Mouse (Mus musculus): ENCODE results near the gene Trpm8. TPM values are rescaled to one million over a fixed set of nuclear protein-coding genes. Genes with fewer than 3 reads are reported as not detected.
A peak's percentile ranks its signal among the peaks of the same experiment; 100 is the strongest.

Trpm8 gene
- not detected in 2 replicates for polyA plus RNA-seq (2016; fragmentation: Nextera tagmentation; extraction: Ambion mirVana)

DNA sequence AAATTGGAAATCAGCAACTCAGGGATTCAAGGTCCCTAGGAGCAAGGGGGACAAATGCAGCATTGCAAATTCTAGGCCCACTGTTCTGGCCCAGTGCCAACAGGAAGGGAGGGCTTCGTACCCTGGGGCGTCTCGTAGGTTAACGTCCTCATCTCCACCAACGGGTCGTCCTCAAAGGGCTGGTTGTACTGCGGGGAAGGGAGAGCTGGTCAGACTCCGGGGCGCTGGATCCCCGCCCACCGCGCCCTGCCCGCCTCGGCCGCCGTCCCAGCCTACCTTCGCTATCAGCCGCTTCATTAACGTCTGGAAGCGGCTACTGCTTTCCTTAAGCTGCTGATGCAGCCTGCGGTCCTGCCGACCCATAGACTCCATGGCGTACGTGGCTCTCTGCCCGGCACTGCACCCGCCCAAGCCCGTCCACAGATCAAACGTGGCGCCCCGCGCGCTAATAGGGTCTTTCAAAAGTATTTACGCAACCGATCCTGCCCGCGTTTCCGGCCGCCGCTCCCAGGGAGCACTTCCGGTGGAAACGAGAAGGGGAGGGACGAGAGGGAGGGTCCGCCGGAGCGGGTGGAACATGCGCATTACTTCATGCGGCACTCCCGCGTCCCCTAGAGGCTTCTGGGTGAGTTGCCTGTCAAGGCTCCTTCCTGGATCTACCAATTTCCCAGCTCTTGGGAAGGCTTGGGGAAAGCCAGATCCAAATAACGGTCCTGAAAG is at the start of gene Trpm8, which contains the start of gene Hjurp:
Gene Trpm8, plus strand, starts transcription at position 564 of the 720 bp plus-strand sequence.
Gene Hjurp, minus strand, starts transcription at position 536 of the 720 bp plus-strand sequence.
- WGBS = 1% methylated on average over 50 of the region's 50 CpGs
- Histone ChIP-seq H3K4me1 (peaks cover 16% of the 10 kb centered on the region), H3K4me2 (replicated peaks) (peak within 1 kb of the TSS; percentile 53), H3K27ac (replicated peaks) (peak within 1 kb of the TSS; percentile 68), H3K36me3 (peaks cover 27% of the 10 kb centered on the region), H3K9ac (replicated peaks) (peak within 1 kb of the TSS; percentile 72), H3K27me3 (no peaks in the 10 kb centered on the region), H3K4me3 (peak within 1 kb of the TSS; percentile 49), H3K9me3 (peaks cover 9% of the 10 kb centered on the region)
- ATAC-seq (ENCODE audit: low FRiP score, low read depth) = peak; percentile 96

DNA sequence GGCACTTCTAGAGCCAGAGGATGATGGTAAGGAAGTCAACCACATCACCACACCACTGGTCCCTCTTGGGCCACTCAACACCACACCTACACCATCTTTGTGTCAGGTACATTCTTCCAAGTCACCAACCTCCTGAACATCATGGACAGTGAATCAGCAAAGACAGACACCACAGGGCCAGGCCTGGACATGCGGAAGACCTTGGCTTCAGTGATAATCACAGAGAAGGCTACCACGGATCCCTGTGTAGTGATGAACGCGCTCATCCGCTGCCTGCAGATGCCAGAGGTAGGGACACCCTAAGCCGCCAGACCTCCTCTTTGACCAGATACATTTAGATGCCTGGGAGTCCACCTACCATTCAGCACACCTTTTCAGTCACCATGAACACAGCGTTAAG is 49.3 kb upstream of the Trpm8 start:
- peaks cover 79% of the 10 kb centered on the region for H3K9me3 ChIP-seq
- H3K4me2 ChIP-seq (replicated peaks) = no peak overlapping the region
- H3K4me1 ChIP-seq = no peaks in the 10 kb centered on the region
- H3K36me3 ChIP-seq = no peaks in the 10 kb centered on the region
- H3K27me3 ChIP-seq = no peaks in the 10 kb centered on the region
- no peak overlapping the region for H3K4me3 ChIP-seq
- ATAC-seq (ENCODE audit: low FRiP score, low read depth) = no peak
- no peak overlapping the region for H3K9ac ChIP-seq (replicated peaks)
- no peak overlapping the region for H3K27ac ChIP-seq (replicated peaks)
- WGBS = 70% methylated on average over 7 of the region's 7 CpGs

DNA sequence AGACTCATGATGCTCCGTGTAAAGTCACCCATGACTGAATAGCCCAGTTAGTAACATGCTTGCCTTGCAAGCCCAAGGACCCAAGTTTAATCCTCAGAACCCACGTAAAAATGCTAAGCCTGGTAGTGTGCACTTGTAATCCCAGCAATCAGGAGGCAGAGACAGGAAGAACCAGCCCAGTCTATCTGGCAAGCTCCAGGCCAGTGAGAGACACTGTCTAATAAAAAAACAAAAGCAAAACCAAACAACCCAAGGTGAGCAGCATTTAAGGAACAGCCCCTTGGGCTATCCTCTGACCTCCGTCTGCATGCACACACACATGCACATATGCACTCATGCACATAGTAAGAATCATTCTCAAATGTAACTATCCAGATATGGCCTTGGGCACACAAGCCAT is 47.9 kb upstream of the Trpm8 start:
- Histone ChIP-seq H3K27me3 (no peaks in the 10 kb centered on the region), H3K4me3 (no peak overlapping the region), H3K4me1 (no peaks in the 10 kb centered on the region), H3K9me3 (peaks cover 93% of the 10 kb centered on the region), H3K4me2 (replicated peaks) (no peak overlapping the region), H3K36me3 (no peaks in the 10 kb centered on the region), H3K9ac (replicated peaks) (no peak overlapping the region), H3K27ac (replicated peaks) (no peak overlapping the region)
- ATAC-seq (ENCODE audit: low FRiP score, low read depth) = no peak
- WGBS = 78% methylated on average over 3 of the region's 3 CpGs

DNA sequence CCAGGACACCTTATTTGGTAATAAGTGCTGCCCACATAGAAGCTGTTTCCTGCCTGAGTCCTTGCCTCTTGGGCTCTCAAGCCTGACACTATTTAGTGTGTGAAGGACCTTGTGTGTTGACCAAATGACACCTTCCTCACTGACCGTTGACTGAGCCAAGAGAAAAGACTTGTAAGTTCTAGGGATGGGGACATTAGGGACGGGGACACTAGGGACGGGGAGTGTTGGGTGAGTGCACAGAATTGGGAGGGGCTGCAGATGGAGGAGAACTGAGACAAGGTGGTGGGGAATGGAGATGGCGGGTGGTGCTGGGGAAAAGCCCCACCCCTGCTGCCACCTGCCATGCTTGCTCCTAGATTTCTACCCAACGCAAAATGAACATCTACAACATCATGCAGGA is 47.5 kb upstream of the Trpm8 start:
- no peak overlapping the region for H3K27ac ChIP-seq (replicated peaks)
- no peaks in the 10 kb centered on the region for H3K4me1 ChIP-seq
- H3K9ac ChIP-seq (replicated peaks) = no peak overlapping the region
- peaks cover 97% of the 10 kb centered on the region for H3K9me3 ChIP-seq
- no peaks in the 10 kb centered on the region for H3K27me3 ChIP-seq
- H3K4me3 ChIP-seq = no peak overlapping the region
- no peak for ATAC-seq (ENCODE audit: low FRiP score, low read depth)
- 82% methylated on average over 5 of the region's 5 CpGs for WGBS
- H3K36me3 ChIP-seq = no peaks in the 10 kb centered on the region
- no peak overlapping the region for H3K4me2 ChIP-seq (replicated peaks)

DNA sequence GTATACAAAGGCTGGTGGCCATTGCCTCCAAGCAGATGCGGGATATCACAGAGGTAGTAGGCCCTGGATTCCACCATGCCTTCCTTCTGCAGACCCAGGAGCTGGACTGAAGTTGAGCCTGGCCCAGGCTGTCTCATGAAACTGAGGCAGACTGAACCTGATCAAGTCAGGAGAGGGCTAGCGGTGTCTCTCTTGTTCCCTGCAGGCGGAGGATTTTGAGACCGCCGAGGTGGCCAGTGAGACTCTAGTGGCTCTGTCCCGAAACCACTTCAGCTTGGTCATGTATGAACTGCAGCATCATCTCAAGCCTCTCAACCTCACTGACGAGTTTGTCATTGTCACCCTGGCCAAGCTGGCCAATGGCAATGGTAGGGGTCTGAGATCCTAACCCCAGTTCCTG is 47.0 kb upstream of the Trpm8 start:
- WGBS = 72% methylated on average over 7 of the region's 7 CpGs
- Histone ChIP-seq H3K4me3 (no peak overlapping the region), H3K4me1 (no peaks in the 10 kb centered on the region), H3K9me3 (peaks cover 100% of the 10 kb centered on the region), H3K9ac (replicated peaks) (no peak overlapping the region), H3K27ac (replicated peaks) (no peak overlapping the region), H3K27me3 (no peaks in the 10 kb centered on the region), H3K4me2 (replicated peaks) (no peak overlapping the region), H3K36me3 (no peaks in the 10 kb centered on the region)
- ATAC-seq (ENCODE audit: low FRiP score, low read depth) = no peak

DNA sequence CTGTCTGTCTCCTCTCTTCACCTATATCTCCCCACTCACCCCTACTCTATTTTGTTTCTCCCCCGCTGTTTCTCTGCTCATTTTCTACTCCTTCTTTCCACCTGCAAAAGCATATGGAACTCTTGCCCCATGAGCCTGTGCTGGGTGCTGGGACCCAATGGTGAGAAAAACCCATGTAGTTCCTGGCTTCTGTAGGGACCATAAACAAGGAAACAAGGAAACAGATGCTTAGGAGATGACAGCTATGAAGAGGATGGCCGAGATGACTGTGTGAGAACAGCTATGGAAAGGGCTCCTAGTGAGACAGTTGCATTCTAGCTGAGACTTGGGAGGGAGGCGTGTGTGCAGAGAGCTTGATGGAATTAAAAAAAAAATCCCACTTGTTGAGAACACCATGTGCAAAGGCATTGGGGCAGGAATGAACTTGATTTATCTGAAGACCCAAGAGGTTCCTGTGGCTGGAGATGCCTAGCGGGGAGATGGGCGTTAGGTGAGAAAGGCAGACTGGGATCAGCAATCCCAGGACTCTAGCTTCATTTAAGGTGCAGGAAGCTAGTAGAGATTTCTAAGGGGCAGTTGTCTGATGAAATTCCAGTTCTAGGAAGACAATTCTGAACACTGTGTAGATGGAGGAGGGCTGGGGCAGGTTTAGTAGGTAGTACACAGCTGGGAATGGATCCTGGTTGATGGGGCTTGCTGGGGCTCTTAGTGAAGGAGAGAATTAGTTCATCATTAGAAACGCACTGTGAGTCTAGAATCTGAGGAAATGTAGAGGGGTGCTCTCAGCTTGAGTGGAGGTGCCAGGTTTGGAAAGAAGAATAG is 46.3 kb upstream of the Trpm8 start:
- 77% methylated on average over 6 of the region's 6 CpGs for WGBS
- no peak overlapping the region for H3K9ac ChIP-seq (replicated peaks)
- H3K27me3 ChIP-seq = no peaks in the 10 kb centered on the region
- ATAC-seq (ENCODE audit: low FRiP score, low read depth) = no peak
- no peak overlapping the region for H3K4me2 ChIP-seq (replicated peaks)
- no peak overlapping the region for H3K4me3 ChIP-seq
- H3K36me3 ChIP-seq = no peaks in the 10 kb centered on the region
- no peak overlapping the region for H3K27ac ChIP-seq (replicated peaks)
- H3K4me1 ChIP-seq = no peaks in the 10 kb centered on the region
- H3K9me3 ChIP-seq = peaks cover 100% of the 10 kb centered on the region

DNA sequence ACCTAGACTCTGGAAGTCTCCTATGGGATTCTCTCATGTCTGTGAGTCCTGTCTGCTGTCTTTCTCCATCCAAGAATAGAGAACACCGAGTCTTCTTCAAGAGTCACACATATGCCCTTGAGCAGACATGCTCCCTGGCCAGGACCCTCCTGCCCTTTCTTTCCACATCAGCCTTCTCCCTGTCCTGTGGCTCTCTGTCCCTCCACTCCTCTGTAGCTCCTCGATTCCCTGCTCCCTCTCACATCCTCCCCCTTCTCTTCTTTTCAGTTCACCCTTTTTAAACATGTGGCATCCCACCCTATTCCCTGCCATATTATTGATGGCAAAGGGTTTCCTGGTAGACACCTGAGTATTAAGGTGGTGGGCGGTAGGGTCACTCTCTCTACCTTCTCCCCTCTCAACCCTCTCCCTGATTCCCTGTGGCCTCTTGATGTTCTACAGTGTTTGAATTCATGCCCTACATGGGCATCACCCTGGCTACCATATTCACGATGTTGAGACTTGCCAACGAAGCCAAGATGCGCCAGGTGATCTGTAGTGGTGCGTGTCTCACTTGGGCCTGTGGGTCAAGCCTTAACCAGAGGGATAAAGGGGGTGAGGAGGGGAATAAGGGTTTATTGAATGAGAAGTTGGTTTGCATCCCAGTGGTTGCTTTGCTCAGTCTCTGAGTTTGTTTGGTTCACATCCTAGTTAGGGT is 45.5 kb upstream of the Trpm8 start:
- H3K4me2 ChIP-seq (replicated peaks) = no peak overlapping the region
- no peak overlapping the region for H3K4me3 ChIP-seq
- no peaks in the 10 kb centered on the region for H3K27me3 ChIP-seq
- 66% methylated on average over 7 of the region's 7 CpGs for WGBS
- no peak overlapping the region for H3K9ac ChIP-seq (replicated peaks)
- no peak overlapping the region for H3K27ac ChIP-seq (replicated peaks)
- peaks cover 97% of the 10 kb centered on the region for H3K9me3 ChIP-seq
- H3K36me3 ChIP-seq = no peaks in the 10 kb centered on the region
- ATAC-seq (ENCODE audit: low FRiP score, low read depth) = no peak
- H3K4me1 ChIP-seq = no peaks in the 10 kb centered on the region

DNA sequence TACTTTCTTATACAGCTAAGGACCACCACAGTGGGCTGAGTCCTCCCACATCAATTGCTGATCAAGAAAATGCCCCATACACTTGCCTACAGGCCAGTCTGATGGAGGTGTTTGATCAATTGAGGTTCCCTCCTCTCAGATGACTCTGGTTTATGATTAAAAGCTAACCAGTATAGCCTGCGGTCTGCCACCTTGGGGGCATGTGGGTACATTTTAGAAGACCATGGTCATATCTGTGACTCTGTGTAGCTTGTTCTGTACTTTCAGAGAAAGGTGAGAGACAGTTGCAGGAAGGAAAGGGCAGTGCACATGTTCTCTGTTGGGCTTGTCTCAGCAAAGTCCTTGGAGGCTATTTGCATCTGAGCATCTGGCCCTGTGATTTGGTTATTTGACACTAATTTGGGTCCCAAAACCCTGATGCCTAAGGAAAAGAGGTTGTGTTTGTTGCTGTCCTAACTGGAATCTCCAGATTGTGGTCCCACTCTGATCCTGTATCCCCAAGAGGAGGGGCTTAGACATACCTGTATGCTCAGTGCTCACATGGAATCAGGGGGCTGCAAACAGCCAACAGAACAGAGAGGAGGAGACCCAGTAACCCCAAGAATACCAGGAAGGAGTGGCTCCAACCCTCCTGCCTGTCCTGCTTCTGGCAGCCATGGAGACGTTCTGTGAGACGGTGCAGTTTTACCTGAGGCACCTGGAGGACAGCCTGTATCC is 44.6 kb upstream of the Trpm8 start:
- Histone ChIP-seq H3K4me1 (no peaks in the 10 kb centered on the region), H3K9me3 (peaks cover 97% of the 10 kb centered on the region), H3K4me2 (replicated peaks) (no peak overlapping the region), H3K27me3 (no peaks in the 10 kb centered on the region), H3K9ac (replicated peaks) (no peak overlapping the region), H3K27ac (replicated peaks) (no peak overlapping the region), H3K4me3 (no peak overlapping the region), H3K36me3 (no peaks in the 10 kb centered on the region)
- 57% methylated on average over 3 of the region's 3 CpGs for WGBS
- ATAC-seq (ENCODE audit: low FRiP score, low read depth) = no peak

DNA sequence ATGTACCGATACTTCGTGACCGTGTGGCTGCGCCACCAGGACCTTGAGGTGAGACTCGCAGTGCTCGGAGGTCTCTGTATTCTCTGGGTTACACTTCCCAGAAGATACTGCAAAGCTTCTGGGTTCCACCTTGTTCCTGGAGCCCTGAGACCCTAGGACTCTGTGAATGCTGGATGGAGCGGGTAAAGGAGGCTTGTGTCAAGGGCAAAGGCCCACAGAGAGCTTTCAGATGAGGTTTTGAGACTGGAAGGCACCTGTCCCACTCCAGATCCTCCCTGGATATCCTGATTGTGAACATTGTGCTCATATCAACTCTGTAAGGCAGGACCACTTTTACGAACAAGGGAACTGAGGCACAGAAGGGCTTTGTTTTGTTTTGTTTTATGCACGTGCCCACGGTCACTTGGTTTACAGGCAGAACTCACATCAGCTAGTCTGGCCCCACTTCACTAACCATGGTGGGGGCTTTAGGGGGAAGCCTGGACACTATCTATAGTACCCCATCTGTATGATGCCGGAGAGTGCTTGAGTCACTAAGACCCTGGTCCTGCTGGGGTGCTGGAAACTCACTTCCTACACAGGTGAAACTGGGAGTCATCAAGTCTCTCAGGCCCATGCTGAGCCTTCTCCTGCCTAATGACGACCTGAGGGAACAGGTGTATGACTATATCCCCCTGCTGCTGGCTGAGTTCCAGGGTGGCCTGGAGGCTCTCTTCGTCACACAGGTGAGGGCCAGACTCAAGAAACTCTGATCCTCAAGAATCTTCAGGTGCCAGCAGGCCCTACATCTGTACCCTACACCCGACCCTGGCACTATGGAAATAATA is 43.8 kb upstream of the Trpm8 start:
- Histone ChIP-seq H3K36me3 (no peaks in the 10 kb centered on the region), H3K27ac (replicated peaks) (no peak overlapping the region), H3K27me3 (no peaks in the 10 kb centered on the region), H3K4me2 (replicated peaks) (no peak overlapping the region), H3K9me3 (peaks cover 97% of the 10 kb centered on the region), H3K4me3 (no peak overlapping the region), H3K9ac (replicated peaks) (no peak overlapping the region), H3K4me1 (no peaks in the 10 kb centered on the region)
- no peak for ATAC-seq (ENCODE audit: low FRiP score, low read depth)
- WGBS = 69% methylated on average over 14 of the region's 14 CpGs

DNA sequence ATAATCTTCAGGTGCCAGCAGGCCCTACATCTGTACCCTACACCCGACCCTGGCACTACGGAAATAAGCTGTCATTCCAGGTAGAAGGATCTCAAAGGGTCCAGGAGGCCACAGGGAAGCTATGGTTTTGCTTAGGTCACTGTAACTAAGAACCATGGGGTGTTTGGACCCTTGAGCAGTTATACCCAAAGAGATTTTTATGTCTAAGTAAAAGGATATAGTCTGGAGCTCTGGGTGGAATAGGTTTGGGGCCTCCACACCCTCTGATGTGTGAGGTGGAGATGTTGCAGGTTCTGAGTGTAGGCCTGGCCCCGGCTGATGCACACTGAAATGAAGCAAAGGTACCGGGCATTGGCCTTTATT is 43.2 kb upstream of the Trpm8 start:
- Histone ChIP-seq H3K27ac (replicated peaks) (no peak overlapping the region), H3K36me3 (no peaks in the 10 kb centered on the region), H3K9me3 (peaks cover 97% of the 10 kb centered on the region), H3K4me1 (no peaks in the 10 kb centered on the region), H3K27me3 (no peaks in the 10 kb centered on the region), H3K9ac (replicated peaks) (no peak overlapping the region), H3K4me3 (no peak overlapping the region), H3K4me2 (replicated peaks) (no peak overlapping the region)
- no peak for ATAC-seq (ENCODE audit: low FRiP score, low read depth)
- 63% methylated on average over 4 of the region's 4 CpGs for WGBS

DNA sequence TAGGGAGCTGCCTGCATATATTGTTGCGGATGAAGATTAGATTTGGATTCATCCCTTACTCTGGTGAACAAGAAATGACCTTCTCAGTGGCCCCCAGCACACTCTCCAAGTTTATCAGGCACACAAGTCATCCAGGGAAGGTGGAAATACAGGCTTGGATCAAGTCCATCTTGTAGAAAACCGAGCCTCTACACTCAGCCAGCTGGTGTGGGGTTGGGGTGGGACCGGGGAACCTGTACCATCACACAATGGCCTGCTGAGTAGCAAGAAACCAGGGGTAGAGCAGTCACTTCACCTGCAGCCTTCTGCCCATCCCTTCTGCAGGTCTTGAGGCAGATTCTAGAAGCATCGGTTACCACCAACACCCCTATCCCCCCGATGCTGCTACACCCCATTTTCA is 42.8 kb upstream of the Trpm8 start:
- Histone ChIP-seq H3K4me2 (replicated peaks) (no peak overlapping the region), H3K4me1 (no peaks in the 10 kb centered on the region), H3K27me3 (no peaks in the 10 kb centered on the region), H3K9me3 (peaks cover 97% of the 10 kb centered on the region), H3K27ac (replicated peaks) (no peak overlapping the region), H3K9ac (replicated peaks) (no peak overlapping the region), H3K36me3 (no peaks in the 10 kb centered on the region), H3K4me3 (no peak overlapping the region)
- ATAC-seq (ENCODE audit: low FRiP score, low read depth) = no peak
- 43% methylated on average over 5 of the region's 5 CpGs for WGBS
